Mouse (Mus musculus) neural tube, embryonic 14.5 days (tissue): ENCODE measurements at regions not wholly inside any gene's neighbourhood (a gene's known extent, or its start where the extent isn't known, plus 50 kb on each side); places are given as distances from the start of the nearest gene placed in this dataset.

ENCODE experiments used
- ATAC-seq: fragments of 200-750 bp; cut with Nextera tagmentation; 2 replicates; pipeline ENCODE4 v1.8.0; 2017; ENCODE audit warnings: low read depth, mild to moderate bottlenecking, moderate TSS enrichment, moderate library complexity
- H3K27ac ChIP-seq: fragments of 300-500 bp; sonication (generic); 2 replicates; pipeline ENCODE4 v1.5.1; 2014; ENCODE audit warnings: low read depth, mild to moderate bottlenecking, control low read depth, low read length, moderate library complexity, mixed read lengths
- H3K27me3 ChIP-seq: fragments of 300-500 bp; sonication (generic); 2 replicates; pipeline ENCODE4 v1.6.1; 2014; ENCODE audit warnings: low read length; ENCODE audit not compliant: control insufficient read depth, insufficient read depth
- H3K36me3 ChIP-seq: fragments of 300-500 bp; sonication (generic); 2 replicates; pipeline ENCODE4 v1.6.1; 2014; ENCODE audit warnings: low read length, mixed read lengths; ENCODE audit not compliant: control insufficient read depth, insufficient read depth
- H3K4me1 ChIP-seq: fragments of 300-500 bp; sonication (generic); 2 replicates; pipeline ENCODE4 v1.6.1; 2014; ENCODE audit warnings: low read length; ENCODE audit not compliant: control insufficient read depth, insufficient read depth
- H3K4me2 ChIP-seq: fragments of 300-500 bp; sonication (generic); 2 replicates; pipeline ENCODE4 v1.6.1; 2014; ENCODE audit warnings: mild to moderate bottlenecking, low read depth, low read length, control low read depth
- H3K4me3 ChIP-seq: fragments of 300-500 bp; sonication (generic); 2 replicates; pipeline ENCODE4 v1.5.1; 2014; ENCODE audit warnings: low read depth, low read length, control low read depth, mixed read lengths
- H3K9ac ChIP-seq: fragments of 300-500 bp; sonication (generic); replicated peaks from 2 replicates; pipeline ENCODE4 v1.6.1; 2014; ENCODE audit warnings: low read depth, mild to moderate bottlenecking, control low read depth, low read length, mixed read lengths
- H3K9me3 ChIP-seq: fragments of 300-500 bp; sonication (generic); 2 replicates; pipeline ENCODE4 v1.6.1; 2016; ENCODE audit warnings: low read length; ENCODE audit not compliant: control insufficient read depth
- WGBS: fragments of 180-500 bp; shearing (Covaris S2); extraction: QIAGEN DNeasy Blood & Tissue Kit; methylation state at CpG from one replicate; pipeline ENCODE4 v1.1.7; 2014; 5-methylcytosine and 5-hydroxymethylcytosine counted together

DNA sequence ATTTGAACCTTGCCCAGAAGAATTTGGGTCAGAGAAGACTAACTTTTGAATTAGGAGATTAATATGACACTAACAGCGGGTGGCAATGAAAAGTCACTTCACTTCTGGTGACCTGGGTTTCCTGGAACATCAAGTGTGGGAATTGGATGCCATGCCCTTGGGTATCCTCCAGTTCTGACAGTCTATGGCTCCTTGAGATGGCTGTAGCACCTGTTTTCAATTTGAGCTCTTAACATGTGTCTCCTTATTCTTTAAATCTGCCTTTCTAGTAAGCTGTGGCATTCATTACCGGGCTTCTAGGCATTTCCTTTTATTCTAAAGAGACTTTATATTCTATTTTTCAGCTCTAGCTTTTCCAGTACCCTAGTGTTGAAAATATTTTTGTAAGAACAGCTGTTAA is 164.9 kb upstream of the Gypa start:
- Histone ChIP-seq H3K4me1 (no peaks in the 10 kb centered on the region), H3K9me3 (no peaks in the 10 kb centered on the region), H3K9ac (no peak overlapping the region), H3K4me3 (no peak overlapping the region), H3K27ac (no peak overlapping the region), H3K27me3 (no peaks in the 10 kb centered on the region), H3K4me2 (no peak overlapping the region), H3K36me3 (no peaks in the 10 kb centered on the region)
- no peak for ATAC-seq
- WGBS: 86% methylated on average over 2 of the region's 2 CpGs

DNA sequence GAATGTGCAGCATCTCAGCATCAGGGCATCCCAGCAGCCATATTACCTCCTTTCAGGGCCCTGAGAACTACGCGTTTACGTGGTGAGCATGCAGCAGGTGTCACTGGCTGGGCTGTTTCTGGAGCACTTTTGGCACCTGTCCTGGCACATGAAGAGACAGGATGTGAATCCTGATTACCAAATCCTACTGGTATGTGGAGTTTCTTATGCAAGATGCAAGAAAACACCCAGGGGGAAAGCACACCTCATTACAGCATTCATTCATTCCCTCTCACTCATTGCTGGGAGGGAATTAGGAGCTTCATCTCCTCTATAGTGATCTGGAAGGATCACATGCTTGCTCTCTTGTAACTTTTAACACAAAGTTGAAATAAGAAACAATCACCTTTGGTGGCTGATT is 167.7 kb upstream of the Gypa start:
- Histone ChIP-seq H3K27ac (no peak overlapping the region), H3K4me3 (no peak overlapping the region), H3K27me3 (no peaks in the 10 kb centered on the region), H3K4me2 (no peak overlapping the region), H3K9ac (no peak overlapping the region), H3K36me3 (no peaks in the 10 kb centered on the region), H3K4me1 (no peaks in the 10 kb centered on the region), H3K9me3 (no peaks in the 10 kb centered on the region)
- 94% methylated on average over 3 of the region's 3 CpGs for WGBS
- no peak for ATAC-seq

DNA sequence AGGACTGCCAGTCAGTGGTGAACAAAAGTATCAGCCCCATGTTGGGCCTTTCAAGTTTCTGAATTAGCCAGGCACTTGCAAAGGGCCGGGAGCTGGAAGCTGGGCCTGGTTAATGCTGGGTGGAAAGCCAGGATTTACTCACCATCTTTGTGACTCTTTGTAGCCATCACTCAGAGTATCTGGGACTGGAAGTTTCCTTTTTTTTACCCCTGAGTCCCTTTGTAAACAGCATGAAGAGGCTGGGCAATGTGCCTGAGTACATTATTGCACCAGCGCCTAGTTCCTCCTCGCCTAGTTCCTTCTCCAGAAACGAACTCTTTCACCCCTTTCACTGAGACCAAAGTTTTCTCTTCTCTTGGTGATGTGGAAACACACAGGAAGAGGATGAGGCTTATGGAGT is 168.4 kb upstream of the Gypa start:
- no peak overlapping the region for H3K4me2 ChIP-seq
- no peaks in the 10 kb centered on the region for H3K4me1 ChIP-seq
- H3K4me3 ChIP-seq: no peak overlapping the region
- H3K9me3 ChIP-seq: no peaks in the 10 kb centered on the region
- ATAC-seq: no peak
- H3K27me3 ChIP-seq: no peaks in the 10 kb centered on the region
- no peak overlapping the region for H3K27ac ChIP-seq
- 59% methylated on average over 4 of the region's 4 CpGs for WGBS
- H3K9ac ChIP-seq: no peak overlapping the region
- no peaks in the 10 kb centered on the region for H3K36me3 ChIP-seq

DNA sequence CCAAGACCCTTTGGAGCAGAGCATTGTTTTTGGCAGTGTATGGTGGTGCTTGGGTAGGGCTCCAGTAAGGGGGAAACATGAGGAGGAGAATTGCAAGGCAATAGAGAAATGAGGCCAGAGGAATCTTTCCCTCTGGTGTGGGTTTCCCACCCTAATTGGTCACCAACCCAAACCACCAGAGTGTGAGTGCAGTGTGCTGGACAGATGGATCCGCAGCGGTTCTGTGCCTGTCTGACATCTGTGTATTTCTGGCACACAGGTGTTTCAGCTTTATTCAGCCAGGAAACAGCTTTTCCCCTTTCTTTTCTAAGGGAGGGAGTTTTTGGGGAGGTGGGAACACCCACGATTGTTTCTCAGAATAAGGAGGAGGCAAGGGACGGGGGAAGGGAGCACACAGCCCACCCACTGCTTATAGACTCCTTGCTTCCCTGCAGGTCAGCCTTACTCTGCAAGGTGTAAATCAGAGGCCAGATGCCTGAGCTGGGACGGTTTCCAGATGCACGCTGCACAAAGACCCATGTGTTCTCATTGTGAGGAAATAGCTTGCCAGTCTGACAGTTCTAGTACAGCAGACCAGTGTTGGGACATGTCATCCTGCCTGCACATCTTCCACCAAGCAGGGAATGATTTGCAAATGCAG is 175.2 kb upstream of the Gypa start:
- Histone ChIP-seq H3K27me3 (no peaks in the 10 kb centered on the region), H3K9me3 (no peaks in the 10 kb centered on the region), H3K4me3 (no peak overlapping the region), H3K27ac (peak overlapping the region; percentile 12; the same call in 1 of the 2 replicates), H3K4me2 (no peak overlapping the region), H3K4me1 (peaks cover 13% of the 10 kb centered on the region; the same call in 1 of the 2 replicates), H3K36me3 (no peaks in the 10 kb centered on the region), H3K9ac (no peak overlapping the region)
- peak; percentile 49 for ATAC-seq
- WGBS: 28% methylated on average over 6 of the region's 6 CpGs

DNA sequence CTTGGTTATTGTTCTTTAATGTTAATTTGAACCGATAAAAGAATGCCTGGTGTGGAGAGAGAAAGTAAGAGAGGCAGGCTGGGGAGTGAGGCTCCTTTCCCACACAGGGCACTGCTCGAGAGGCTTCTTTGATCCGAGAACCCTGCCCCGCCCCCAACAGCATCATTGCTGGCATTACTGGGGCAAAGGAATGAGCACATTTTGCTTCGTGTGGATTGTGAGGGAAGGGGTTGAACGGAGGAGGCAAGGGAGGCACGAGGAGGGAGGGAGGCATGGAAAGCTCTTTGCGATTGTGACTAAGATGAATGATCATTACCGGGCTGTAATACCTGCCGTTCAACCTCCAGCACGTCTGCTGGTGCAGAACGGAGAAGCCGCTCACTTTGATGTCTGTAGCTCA is 178.2 kb upstream of the Gypa start:
- peak overlapping the region; percentile 2; the same call in 1 of the 2 replicates for H3K4me3 ChIP-seq
- H3K9ac ChIP-seq: no peak overlapping the region
- under 1% methylated on average over 13 of the region's 13 CpGs for WGBS
- no peaks in the 10 kb centered on the region for H3K9me3 ChIP-seq
- H3K4me2 ChIP-seq: peak overlapping the region; percentile 40
- ATAC-seq: peak; percentile 80; the same call in 1 of the 2 replicates
- no peaks in the 10 kb centered on the region for H3K36me3 ChIP-seq
- peaks cover 13% of the 10 kb centered on the region; the same call in 1 of the 2 replicates for H3K4me1 ChIP-seq
- peak overlapping the region; percentile 30; the same call in 1 of the 2 replicates for H3K27ac ChIP-seq
- no peaks in the 10 kb centered on the region for H3K27me3 ChIP-seq

DNA sequence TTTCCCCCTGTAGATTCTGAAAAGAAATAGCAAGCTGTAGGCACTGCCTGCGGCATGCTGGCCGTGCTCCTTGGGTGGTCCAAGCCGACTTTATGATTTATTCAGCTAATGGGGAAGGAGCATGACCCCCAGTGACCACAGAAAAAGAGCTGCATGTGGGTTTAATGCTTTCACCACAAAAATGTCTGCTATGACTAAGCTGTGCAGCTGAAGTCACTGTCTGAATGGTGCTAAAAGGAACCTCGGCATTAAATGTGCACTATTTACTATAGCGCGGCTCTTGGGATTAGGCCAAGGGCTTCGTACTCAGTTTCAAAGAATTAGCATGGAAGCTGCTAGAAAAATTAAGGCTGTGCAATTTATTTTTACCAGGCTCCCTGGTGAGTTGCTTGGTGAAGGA is 178.8 kb upstream of the Gypa start:
- peak; percentile 70 for ATAC-seq
- H3K9me3 ChIP-seq: no peaks in the 10 kb centered on the region
- no peak overlapping the region; the same call in 1 of the 2 replicates for H3K4me3 ChIP-seq
- H3K27me3 ChIP-seq: no peaks in the 10 kb centered on the region
- peak overlapping the region; percentile 40 for H3K4me2 ChIP-seq
- H3K27ac ChIP-seq: no peak overlapping the region
- no peaks in the 10 kb centered on the region for H3K36me3 ChIP-seq
- H3K9ac ChIP-seq: no peak overlapping the region
- H3K4me1 ChIP-seq: peaks cover 13% of the 10 kb centered on the region; the same call in 1 of the 2 replicates
- 0% methylated on average over 7 of the region's 7 CpGs for WGBS

DNA sequence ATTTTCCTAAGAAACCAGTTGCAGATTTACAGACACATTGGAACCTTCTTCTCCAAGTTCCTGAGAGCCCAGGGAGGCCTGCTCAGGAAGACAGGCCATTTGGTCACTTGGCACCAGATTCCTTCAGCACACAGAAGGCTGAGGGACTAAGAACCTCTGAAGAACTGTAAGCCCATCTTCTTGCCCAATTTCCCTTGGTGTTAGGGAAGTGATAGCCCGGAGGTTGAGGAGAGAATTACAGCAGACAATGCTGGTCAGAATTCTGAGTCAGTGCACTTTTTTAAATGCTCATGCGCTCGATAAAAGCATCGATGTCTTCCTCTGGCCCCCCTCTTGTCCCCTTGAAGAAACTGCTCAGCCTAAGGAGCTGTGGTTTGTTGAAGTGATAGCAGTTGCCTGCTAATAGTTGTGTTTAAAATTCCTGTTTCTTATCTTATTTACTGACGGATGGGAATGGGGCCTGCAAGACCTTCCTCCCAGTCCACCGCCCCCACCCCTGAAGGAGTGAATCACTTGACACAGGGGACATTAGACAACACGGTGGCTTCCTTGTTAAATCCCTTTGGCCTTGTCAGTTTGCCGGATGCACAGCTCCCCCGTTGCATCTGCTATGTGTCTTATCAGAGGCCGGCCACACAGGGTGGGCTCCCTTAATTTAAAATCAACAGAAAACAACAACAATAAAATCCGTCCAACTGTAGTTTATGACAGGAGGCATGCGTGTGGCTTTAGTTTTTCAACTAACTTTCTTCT is 179.5 kb upstream of the Gypa start:
- no peak for ATAC-seq

DNA sequence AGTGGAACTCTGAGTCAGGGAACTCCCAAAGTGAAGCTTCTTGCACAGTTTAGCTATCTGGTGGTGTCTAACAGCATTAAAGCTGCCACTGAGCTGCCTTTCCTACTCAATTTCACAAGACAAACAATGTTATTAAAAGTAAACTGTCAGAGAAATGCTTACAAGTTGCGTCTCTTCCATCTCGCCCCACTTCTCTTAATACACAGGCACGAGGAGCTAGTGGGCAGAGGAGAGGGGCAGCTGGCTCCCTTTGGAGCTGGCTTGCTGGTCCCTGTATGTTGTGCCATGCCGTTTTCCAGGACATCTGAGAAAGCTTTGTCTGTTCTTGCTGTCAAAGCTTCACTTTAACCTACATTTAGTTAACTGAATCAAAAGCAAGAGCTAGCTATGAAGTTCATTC is 185.8 kb upstream of the Gypa start:
- no peaks in the 10 kb centered on the region for H3K9me3 ChIP-seq
- H3K4me3 ChIP-seq: no peak overlapping the region
- no peaks in the 10 kb centered on the region for H3K36me3 ChIP-seq
- no peak overlapping the region for H3K9ac ChIP-seq
- no peak for ATAC-seq
- H3K4me1 ChIP-seq: no peaks in the 10 kb centered on the region
- H3K27me3 ChIP-seq: no peaks in the 10 kb centered on the region
- 90% methylated on average over 4 of the region's 4 CpGs for WGBS
- H3K27ac ChIP-seq: no peak overlapping the region
- H3K4me2 ChIP-seq: no peak overlapping the region

More for the DNA sequence above, 179.5 kb upstream of the Gypa start:
- Histone ChIP-seq H3K27me3 (no peaks in the 10 kb centered on the region), H3K9me3 (no peaks in the 10 kb centered on the region), H3K4me3 (no peak overlapping the region), H3K4me1 (peaks cover 13% of the 10 kb centered on the region; the same call in 1 of the 2 replicates), H3K9ac (no peak overlapping the region), H3K27ac (no peak overlapping the region), H3K4me2 (no peak overlapping the region), H3K36me3 (no peaks in the 10 kb centered on the region)
- WGBS: 34% methylated on average over 12 of the region's 12 CpGs

DNA sequence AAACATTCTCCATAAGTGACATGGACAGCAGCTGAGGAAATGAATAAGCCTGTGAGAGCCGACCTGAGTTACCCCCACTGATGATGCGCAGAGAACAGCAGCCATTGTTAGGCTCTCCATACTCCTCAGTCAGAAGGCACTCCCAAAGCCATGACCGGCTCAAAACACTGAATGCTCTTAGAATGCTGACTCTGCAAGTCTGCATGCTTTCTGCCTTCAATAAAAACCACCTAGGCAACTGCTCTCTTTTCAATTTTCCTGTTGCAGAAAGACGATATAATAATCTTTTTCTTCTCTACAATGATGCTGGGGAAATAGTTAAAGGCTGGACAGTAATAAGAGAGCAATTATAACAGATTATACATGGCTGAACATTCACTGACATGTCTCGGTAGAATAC is 195.0 kb upstream of the Gypa start:
- Histone ChIP-seq H3K27me3 (no peaks in the 10 kb centered on the region), H3K4me1 (no peaks in the 10 kb centered on the region), H3K4me2 (no peak overlapping the region), H3K36me3 (no peaks in the 10 kb centered on the region), H3K9ac (no peak overlapping the region), H3K9me3 (no peaks in the 10 kb centered on the region), H3K4me3 (no peak overlapping the region), H3K27ac (no peak overlapping the region)
- ATAC-seq: no peak
- 60% methylated on average over 5 of the region's 5 CpGs for whole genome bisulfite sequencing
